Mouse (Mus musculus): ENCODE data around the gene Gm20708. TPM values are rescaled to one million over a fixed set of nuclear protein-coding genes. Genes with fewer than 3 reads are reported as not detected.

The Gm20708 gene
- polyA plus RNA-seq, 1 experiment from 2014 or later: 0.78 TPM

GRCm38 (mm10) chr11:117872861-117873608, 63.6 kb downstream of the Gm20708 start, which contains the start of gene Tha1:
Tha1 (minus strand) TSS chr11:117873481.
- POLR2A ChIA-PET: no interaction called here
- TF ChIP-seq CTCF (IDR thresholded peaks at IDR 0.05): no peak
- ATAC-seq (peak; percentile 53), DNase-seq (ENCODE audit: low read depth, low spot score) (no peak)
- in situ Hi-C loops (cut with MboI; ENCODE audit: low pct_unique_long_range_greater_than_20kb): loop anchor here (5.0 kb wide), 1 partner anchor 229 kb away; no protein-coding TSS in a partner anchor
- CTCF ChIA-PET: interaction anchor here (1.3 to 1.9 kb wide), 2 partner anchors 97 to 231 kb away, joined by 4 read pairs; partner anchors contain the start of gene Socs3
- H3K27me3 ChIP-seq: no peaks in the 10 kb centered on the region

- no peaks in the 10 kb centered on the region for H3K27me3 ChIP-seq
- POLR2A ChIA-PET: interaction anchor here (0.6 kb wide), 2 partner anchors 9 to 533 kb away, joined by 3 read pairs; no protein-coding TSS in a partner anchor
- CTCF ChIA-PET: interaction anchor here (0.6 to 1.9 kb wide), 4 partner anchors 9 to 230 kb away, joined by 3 to 4 read pairs (median 4); no protein-coding TSS in a partner anchor
- ATAC-seq (no peak), DNase-seq (ENCODE audit: low read depth, low spot score) (no peak)
- in situ Hi-C loops (cut with MboI; ENCODE audit: low pct_unique_long_range_greater_than_20kb): loop anchor here (5.0 kb wide), 1 partner anchor 228 kb away; no protein-coding TSS in a partner anchor
- TF ChIP-seq CTCF (IDR thresholded peaks at IDR 0.05): no peak
Measured at GRCm38 (mm10) chr11:117874419-117874818, 65.0 kb downstream of the Gm20708 start.

- ATAC-seq (no peak), DNase-seq (ENCODE audit: low read depth, low spot score) (no peak)
- in situ Hi-C loops (cut with MboI; ENCODE audit: low pct_unique_long_range_greater_than_20kb): no loop called here
- no peak for TF ChIP-seq CTCF (IDR thresholded peaks at IDR 0.05)
- ChIA-PET CTCF (no interaction called here), POLR2A (no interaction called here)
- H3K27me3 ChIP-seq: no peaks in the 10 kb centered on the region
Measured at GRCm38 (mm10) chr11:117875681-117876080, 66.2 kb downstream of the Gm20708 start.

- peak; percentile 33 for DNase-seq (ENCODE audit: low read depth, low spot score)
- in situ Hi-C loops (cut with MboI; ENCODE audit: low pct_unique_long_range_greater_than_20kb): no loop called here
- ChIA-PET CTCF (interaction anchor here (1.2 to 1.4 kb wide), 2 partner anchors 37 to 85 kb away, joined by 3 to 4 read pairs; no protein-coding TSS in a partner anchor), POLR2A (interaction anchor here (1.0 to 1.9 kb wide), 2 partner anchors 90 to 131 kb away, joined by 3 to 6 read pairs; no protein-coding TSS in a partner anchor)
- no peaks in the 10 kb centered on the region for H3K27me3 ChIP-seq
- TF ChIP-seq CTCF (IDR thresholded peaks at IDR 0.05): no peak
- ATAC-seq: no peak
Measured at GRCm38 (mm10) chr11:117877917-117878745, 68.7 kb downstream of the Gm20708 start.

GRCm38 (mm10) chr11:117878892-117879291, 69.4 kb downstream of the Gm20708 start:
- no peaks in the 10 kb centered on the region for H3K27me3 ChIP-seq
- no peak for ATAC-seq
- ChIA-PET CTCF (interaction anchor here (1.2 to 1.4 kb wide), 2 partner anchors 36 to 84 kb away, joined by 3 to 4 read pairs; no protein-coding TSS in a partner anchor), POLR2A (interaction anchor here (1.0 to 1.9 kb wide), 2 partner anchors 89 to 131 kb away, joined by 3 to 6 read pairs; no protein-coding TSS in a partner anchor)
- no peak for DNase-seq (ENCODE audit: low read depth, low spot score)
- no peak for TF ChIP-seq CTCF (IDR thresholded peaks at IDR 0.05)
- in situ Hi-C loops (cut with MboI; ENCODE audit: low pct_unique_long_range_greater_than_20kb): no loop called here

- in situ Hi-C loops (cut with MboI; ENCODE audit: low pct_unique_long_range_greater_than_20kb): no loop called here
- TF ChIP-seq CTCF (IDR thresholded peaks at IDR 0.05): no peak
- ChIA-PET CTCF (interaction anchor here (1.4 kb wide), 1 partner anchor 83 kb away, joined by 4 read pairs; no protein-coding TSS in a partner anchor), POLR2A (interaction anchor here (1.0 kb wide), 1 partner anchor 130 kb away, joined by 3 read pairs; no protein-coding TSS in a partner anchor)
- DNase-seq (ENCODE audit: low read depth, low spot score) (peak; percentile 27), ATAC-seq (no peak)
- no peaks in the 10 kb centered on the region for H3K27me3 ChIP-seq
Measured at GRCm38 (mm10) chr11:117879676-117880075, 70.2 kb downstream of the Gm20708 start.

GRCm38 (mm10) chr11:117880336-117880976, 71.0 kb downstream of the Gm20708 start:
- DNase-seq (ENCODE audit: low read depth, low spot score) (no peak), ATAC-seq (no peak)
- CTCF ChIA-PET: interaction anchor here (0.7 to 0.8 kb wide), 2 partner anchors 10 to 87 kb away, joined by 3 read pairs; no protein-coding TSS in a partner anchor
- in situ Hi-C loops (cut with MboI; ENCODE audit: low pct_unique_long_range_greater_than_20kb): no loop called here
- no peaks in the 10 kb centered on the region for H3K27me3 ChIP-seq
- no peak for TF ChIP-seq CTCF (IDR thresholded peaks at IDR 0.05)
- POLR2A ChIA-PET: no interaction called here

- no peaks in the 10 kb centered on the region for H3K27me3 ChIP-seq
- no peak for TF ChIP-seq CTCF (IDR thresholded peaks at IDR 0.05)
- ChIA-PET POLR2A (no interaction called here), CTCF (interaction anchor here (0.7 to 1.1 kb wide), 4 partner anchors 10 to 114 kb away, joined by 3 read pairs; no protein-coding TSS in a partner anchor)
- DNase-seq (ENCODE audit: low read depth, low spot score) (no peak), ATAC-seq (no peak)
- in situ Hi-C loops (cut with MboI; ENCODE audit: low pct_unique_long_range_greater_than_20kb): no loop called here
Measured at GRCm38 (mm10) chr11:117880977-117881358, 71.5 kb downstream of the Gm20708 start.

- H3K27me3 ChIP-seq: no peaks in the 10 kb centered on the region
- CTCF ChIA-PET: interaction anchor here (0.8 to 1.1 kb wide), 2 partner anchors 31 to 113 kb away, joined by 3 read pairs; no protein-coding TSS in a partner anchor
- ATAC-seq: no peak
- POLR2A ChIA-PET: interaction anchor here (0.7 kb wide), 1 partner anchor 160 kb away, joined by 3 read pairs; no protein-coding TSS in a partner anchor
- no peak for DNase-seq (ENCODE audit: low read depth, low spot score)
- no peak for TF ChIP-seq CTCF (IDR thresholded peaks at IDR 0.05)
- in situ Hi-C loops (cut with MboI; ENCODE audit: low pct_unique_long_range_greater_than_20kb): no loop called here
Measured at GRCm38 (mm10) chr11:117881787-117882186, 72.3 kb downstream of the Gm20708 start.
